Mouse (Mus musculus): Measurements from ENCODE around the gene Akap7. TPM values are rescaled to one million over a fixed set of nuclear protein-coding genes. Genes with fewer than 3 reads are reported as not detected.

The Akap7 gene
- total and polyA plus RNA-seq, 3 experiments, result 1.9 to 7.7 TPM; not detected in 1

GRCm38 (mm10) chr10:25177270-25177669 lies 130.4 kb downstream of the Akap7 start:
- Histone ChIP-seq H3K27ac (ENCODE audit: control insufficient read depth, low read depth, low read length) (no peak overlapping the region), H3K27me3 (ENCODE audit: control insufficient read depth in 1 of 2, insufficient read depth in 2 of 2, low read length in 2 of 2) (no peaks in the 10 kb centered on the region), H3K9ac (ENCODE audit: control insufficient read depth, low read depth, low read length, poor library complexity, severe bottlenecking) (no peak overlapping the region), H3K36me3 (ENCODE audit: control insufficient read depth in 1 of 2, insufficient read depth in 2 of 2, low read length in 2 of 2) (no peaks in the 10 kb centered on the region), H3K4me1 (ENCODE audit: control insufficient read depth in 1 of 2, insufficient read depth in 2 of 2, low read length in 2 of 2) (no peaks in the 10 kb centered on the region), H3K4me3 (ENCODE audit: control insufficient read depth in 1 of 2, insufficient read depth in 1 of 2, low read depth in 2 of 2, low read length in 2 of 2) (no peak overlapping the region), H3K9me3 (replicated peaks; ENCODE audit: insufficient read depth, low read length) (no peaks in the 10 kb centered on the region), H3K79me2 (ENCODE audit: control insufficient read depth, insufficient read depth, low read length, poor library complexity) (no peaks in the 10 kb centered on the region)
- no peak for DNase-seq (ENCODE audit: low read depth, low spot score)
- TF ChIP-seq GATA1 (IDR thresholded peaks at IDR 0.05; ENCODE audit: low read depth, low read length), result no peak
- TF ChIP-seq KAT2A (conservative IDR thresholded peaks at IDR 0.05; ENCODE audit: low read depth, low read length), result no peak
- no peak for TF ChIP-seq EP300 (IDR thresholded peaks at IDR 0.05; ENCODE audit: low read depth in 1 of 2, low read length in 2 of 2)

GRCm38 (mm10) chr10:25174872-25175271 lies 132.8 kb downstream of the Akap7 start:
- no peaks in the 10 kb centered on the region for H3K9me3 ChIP-seq (replicated peaks; ENCODE audit: insufficient read depth, low read length)
- no peaks in the 10 kb centered on the region for H3K36me3 ChIP-seq (ENCODE audit: control insufficient read depth in 1 of 2, insufficient read depth in 2 of 2, low read length in 2 of 2)
- DNase-seq (ENCODE audit: low read depth, low spot score), result no peak
- H3K4me3 ChIP-seq (ENCODE audit: control insufficient read depth in 1 of 2, insufficient read depth in 1 of 2, low read depth in 2 of 2, low read length in 2 of 2), result no peak overlapping the region
- TF ChIP-seq KAT2A (conservative IDR thresholded peaks at IDR 0.05; ENCODE audit: low read depth, low read length) (no peak), TBP (IDR thresholded peaks at IDR 0.05; ENCODE audit: low read depth, low read length) (no peak), ETS1 (IDR thresholded peaks at IDR 0.05; ENCODE audit: low read depth, low read length) (no peak), RAD21 (IDR thresholded peaks at IDR 0.05; ENCODE audit: low read depth, low read length) (no peak), POLR2AphosphoS2 (IDR thresholded peaks at IDR 0.05; ENCODE audit: low read length) (no peak), HCFC1 (IDR thresholded peaks at IDR 0.05; ENCODE audit: low read depth, low read length) (no peak), GABPA (IDR thresholded peaks at IDR 0.05; ENCODE audit: low read depth, low read length) (no peak), TCF12 (IDR thresholded peaks at IDR 0.05; ENCODE audit: low read depth, low read length) (no peak), NRF1 (IDR thresholded peaks at IDR 0.05; ENCODE audit: insufficient read depth, low read depth, low read length, poor library complexity, severe bottlenecking) (no peak), USF2 (IDR thresholded peaks at IDR 0.05; ENCODE audit: borderline replicate concordance in 1 of 2, insufficient read depth in 1 of 2, low read depth in 1 of 2, low read length in 2 of 2) (no peak), CHD2 (IDR thresholded peaks at IDR 0.05; ENCODE audit: low read length) (no peak), E2F4 (IDR thresholded peaks at IDR 0.05; ENCODE audit: borderline replicate concordance, low read depth, low read length) (no peak), MAZ (IDR thresholded peaks at IDR 0.05; ENCODE audit: low read depth, low read length) (no peak), MYC (IDR thresholded peaks at IDR 0.05; ENCODE audit: low read depth, low read length) (no peak), NELFE (IDR thresholded peaks at IDR 0.05; ENCODE audit: low read depth, low read length) (no peak), MAX (IDR thresholded peaks at IDR 0.05; ENCODE audit: low read length) (no peak), ZNF384 (IDR thresholded peaks at IDR 0.05; ENCODE audit: low read depth, low read length) (no peak), MXI1 (IDR thresholded peaks at IDR 0.05; ENCODE audit: low read depth, low read length) (no peak)
- no peak overlapping the region for H3K27ac ChIP-seq (ENCODE audit: control insufficient read depth, low read depth, low read length)
- H3K27me3 ChIP-seq (ENCODE audit: control insufficient read depth in 1 of 2, insufficient read depth in 2 of 2, low read length in 2 of 2), result no peaks in the 10 kb centered on the region
- H3K4me1 ChIP-seq (ENCODE audit: control insufficient read depth in 1 of 2, insufficient read depth in 2 of 2, low read length in 2 of 2), result no peaks in the 10 kb centered on the region
- H3K9ac ChIP-seq (ENCODE audit: control insufficient read depth, low read depth, low read length, poor library complexity, severe bottlenecking), result no peak overlapping the region
- H3K79me2 ChIP-seq (ENCODE audit: control insufficient read depth, insufficient read depth, low read length, poor library complexity), result no peaks in the 10 kb centered on the region
